Mouse (Mus musculus): Measurements from ENCODE around the gene Ralgapa2.

- TF ChIP-seq POLR2A (IDR thresholded peaks at IDR 0.05; ENCODE audit: low read depth, low read length), result no peak
- no peak for TF ChIP-seq CTCF (IDR thresholded peaks at IDR 0.05; ENCODE audit: borderline replicate concordance, insufficient read depth, low read length)
These were observed 18.7 kb downstream of the Ralgapa2 start for GRCm38 (mm10) chr2:146493354-146493946.
